Mouse (Mus musculus): Measurements from ENCODE around the gene Clmn.

- TF ChIP-seq CTCF (conservative IDR thresholded peaks at IDR 0.05; ENCODE audit: low read length) (no peak), POU5F1 (IDR thresholded peaks at IDR 0.05; ENCODE audit: borderline replicate concordance, low read length) (no peak), NANOG (IDR thresholded peaks at IDR 0.05; ENCODE audit: borderline replicate concordance, low read length) (no peak)
These were observed 56.3 kb downstream of the Clmn start for GRCm38 (mm10) chr12:104808421-104809067.

Measured in E14TG2a.4 (cell line).